ENCODE assay signal across 22 mouse cellular contexts in the genomic region with DNA sequence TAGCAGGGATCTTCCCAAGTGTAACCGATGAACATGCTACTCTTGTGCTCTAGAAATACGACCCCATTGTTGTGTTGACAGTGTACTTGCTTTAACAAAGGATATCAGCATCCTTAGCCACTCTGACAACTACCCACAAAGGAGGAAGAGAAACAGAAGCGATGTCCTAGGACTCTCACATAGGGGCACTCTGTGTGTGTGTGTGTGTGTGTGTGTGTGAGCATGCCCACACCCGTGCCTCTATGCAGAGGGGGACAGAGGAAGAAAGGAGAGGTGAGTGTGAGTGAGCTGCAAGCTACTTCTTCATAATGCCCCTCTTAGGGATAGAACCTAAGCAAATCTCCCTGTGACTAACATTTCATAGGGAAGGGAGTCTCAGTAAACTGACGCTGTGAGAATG. TPM values are rescaled to one million over a fixed set of nuclear protein-coding genes. Genes with fewer than 3 reads are reported as not detected.
DNase-seq lines count a peak whose midpoint lies in the region; ATAC-seq and TF ChIP-seq lines count a peak whose summit lies in the region.
"Had no signal": no experiment of that assay in that cellular context is flagged by ENCODE, and none has a peak within 500 bp of the region (broad histone marks: within the 10 kb centered on the region; RNA-seq: fewer than 3 reads in every experiment).

No protein-coding gene starts in this region.

- DNase-seq in heart, adult 11 months: peak; percentile 37
- no peak for DNase-seq in heart, postnatal 14 days
- no peak for DNase-seq in left cerebral cortex, adult 18-20 months (ENCODE audit: low spot score in 2 of 2)
- DNase-seq in ovary, postnatal 10 days (ENCODE audit: low spot score): no peak
- DNase-seq in thymus, adult 2 months: no peak
- DNase-seq: adrenal gland, adult 8-10 months; adrenal gland, postnatal 14 days; adrenal gland, postnatal 36 days; cerebellum, adult 11-12 months; cerebellum, adult 2 months; cerebellum, adult 9-10 months; cerebellum, postnatal 10 days; cerebellum, postnatal 25 days had no signal

- peaks cover 5% of the 10 kb centered on the region; the same call in 1 of the 2 replicates for H3K4me1 ChIP-seq in thymus, adult 2 months (replicated peaks; ENCODE audit: control insufficient read depth, insufficient read depth, low read length)
- H3K4me1 ChIP-seq: embryonic facial prominence, embryonic 13.5 days had no signal

- ATAC-seq in common myeloid progenitor, adult 5-6 weeks (replicated peaks; ENCODE audit: low read depth, poor library complexity, severe bottlenecking): peak; percentile 69; the same call in 1 of the 2 replicates
- ATAC-seq in granulocyte monocyte progenitor cell, adult 5-6 weeks (replicated peaks; ENCODE audit: poor library complexity, severe bottlenecking): peak; percentile 91
- ATAC-seq in megakaryocyte progenitor cell, adult 5-6 weeks (replicated peaks; ENCODE audit: poor library complexity): peak; percentile 81
- ATAC-seq: forebrain, embryonic 14.5 days; forebrain, embryonic 16.5 days had no signal

- H3K4me3 ChIP-seq in thymus, adult 2 months (ENCODE audit: control insufficient read depth, insufficient read depth, low read length): no peak overlapping the region
- H3K4me3 ChIP-seq: embryonic facial prominence, embryonic 13.5 days; embryonic facial prominence, embryonic 15.5 days; erythroblast, embryonic 14.5 days; forebrain, embryonic 12.5 days had no signal

- 66% methylated on average over 5 of the region's 5 CpGs for WGBS in thymus, adult 2 months

- no peak for TF ChIP-seq CTCF in thymus, adult 2 months (IDR thresholded peaks at IDR 0.05; ENCODE audit: borderline replicate concordance, control insufficient read depth, extremely low read depth, insufficient read depth, low read length, poor library complexity)

- no peaks in the 10 kb centered on the region for H3K36me3 ChIP-seq in thymus, adult 2 months (ENCODE audit: control insufficient read depth, insufficient read depth, low read length)
- H3K36me3 ChIP-seq: embryonic facial prominence, embryonic 13.5 days; embryonic facial prominence, embryonic 15.5 days; forebrain, embryonic 12.5 days had no signal

- no peak overlapping the region for H3K27ac ChIP-seq in thymus, adult 2 months (ENCODE audit: control insufficient read depth, insufficient read depth, low read length)
- H3K27ac ChIP-seq: embryonic facial prominence, embryonic 13.5 days; embryonic facial prominence, embryonic 15.5 days; forebrain, embryonic 12.5 days had no signal

- no peaks in the 10 kb centered on the region for H3K27me3 ChIP-seq in thymus, adult 2 months (ENCODE audit: control insufficient read depth, insufficient read depth, low read length)
- H3K27me3 ChIP-seq: embryonic facial prominence, embryonic 13.5 days; embryonic facial prominence, embryonic 15.5 days had no signal

- TF ChIP-seq POLR2A in thymus, adult 2 months (IDR thresholded peaks at IDR 0.05; ENCODE audit: control insufficient read depth, extremely low read depth, insufficient read depth, low read length, poor library complexity): no peak

- intact Hi-C loops in heart, postnatal 14 days (cut with DNase I): no loop called here

RNA-seq across cellular contexts. Expression of gene Mboat2, which starts 44.8 kb away (rescaled TPM):
- total RNA-seq in heart, postnatal 14 days (2021): 10 to 100 TPM; 12.6 to 14.6 TPM
- 8.0 and 9.0 TPM in 2 replicates for total RNA-seq in common myeloid progenitor, adult 5-6 weeks (2017)
- 0.39 and 0.70 TPM in 2 replicates for total RNA-seq in granulocyte monocyte progenitor cell, adult 5-6 weeks (2014; fragmentation: Nextera tagmentation)
- total RNA-seq in granulocyte monocyte progenitor cell, adult 5-6 weeks (2017): 0.47 and 0.98 TPM in 2 replicates
- 2.7 TPM in 2 replicates for total RNA-seq in megakaryocyte progenitor cell, adult 5-6 weeks (2015)
- total RNA-seq in megakaryocyte progenitor cell, adult 5-6 weeks (2017): 1.8 and 7.7 TPM in 2 replicates
- total RNA-seq in left cerebral cortex, adult 18-20 months (2021): 10 to 100 TPM; 85.0 to 94.7 TPM
- polyA plus RNA-seq in thymus, adult 2 months (2012; rRNA removed): 0.85 and 1.3 TPM in 2 replicates
